Mouse (Mus musculus): ENCODE data around the gene Nktr. TPM values are rescaled to one million over a fixed set of nuclear protein-coding genes. Genes with fewer than 3 reads are reported as not detected.
A peak's percentile ranks its signal among the peaks of the same experiment; 100 is the strongest.

The Nktr gene
- 20.7 and 21.6 TPM in 2 replicates for polyA plus RNA-seq (2012; ENCODE audit: insufficient read depth, insufficient read length, missing spikeins)

DNA sequence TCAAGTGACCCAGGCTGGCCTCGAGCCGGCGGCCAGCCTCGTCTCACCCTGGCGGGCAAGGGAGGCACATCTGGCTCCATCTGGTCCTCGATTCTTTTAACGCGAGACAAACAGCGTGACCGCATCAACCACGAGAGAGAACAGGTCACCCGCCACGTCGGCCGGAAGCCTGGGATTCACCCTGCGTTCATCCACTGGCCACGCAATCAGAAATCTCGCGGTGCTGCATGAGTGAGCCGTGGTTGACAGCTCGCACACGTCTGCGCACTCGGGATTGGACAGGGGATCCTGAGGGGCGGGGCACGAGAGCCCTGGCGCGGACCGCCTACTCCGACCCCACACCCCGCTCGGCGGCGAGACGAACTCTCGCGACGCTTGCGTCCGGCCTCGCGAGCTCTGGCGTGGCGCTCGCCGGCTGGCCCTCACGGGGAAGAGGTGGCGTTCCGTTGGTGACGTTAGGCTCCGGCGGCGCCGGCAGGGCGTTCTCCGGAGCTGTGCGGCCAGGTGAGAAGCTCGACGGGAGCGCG lies at the start of gene Nktr:
Nktr (plus strand) TSS at position 378 of the 527 bp plus-strand sequence.
- Histone ChIP-seq H3K4me3 (ENCODE audit: insufficient read depth, low read depth, low read length) (peak within 1 kb of the TSS; percentile 71), H3K27ac (replicated peaks; ENCODE audit: low read depth, low read length) (peak within 1 kb of the TSS; percentile 88), H3K4me1 (ENCODE audit: control insufficient read depth, insufficient read depth, insufficient read length, low read length) (0 out of 2 replicates have a peak, but pooled peaks cover 4% of the 10 kb centered on the region)

- H3K4me1 ChIP-seq (ENCODE audit: control insufficient read depth, insufficient read depth, insufficient read length, low read length) = no peaks in the 10 kb centered on the region
- no peak overlapping the region for H3K4me3 ChIP-seq (ENCODE audit: insufficient read depth, low read depth, low read length)
- H3K27ac ChIP-seq (replicated peaks; ENCODE audit: low read depth, low read length) = no peak overlapping the region
Observed at GRCm38 (mm10) chr9:121669348-121669791, 49.6 kb upstream of the Nktr start.

DNA sequence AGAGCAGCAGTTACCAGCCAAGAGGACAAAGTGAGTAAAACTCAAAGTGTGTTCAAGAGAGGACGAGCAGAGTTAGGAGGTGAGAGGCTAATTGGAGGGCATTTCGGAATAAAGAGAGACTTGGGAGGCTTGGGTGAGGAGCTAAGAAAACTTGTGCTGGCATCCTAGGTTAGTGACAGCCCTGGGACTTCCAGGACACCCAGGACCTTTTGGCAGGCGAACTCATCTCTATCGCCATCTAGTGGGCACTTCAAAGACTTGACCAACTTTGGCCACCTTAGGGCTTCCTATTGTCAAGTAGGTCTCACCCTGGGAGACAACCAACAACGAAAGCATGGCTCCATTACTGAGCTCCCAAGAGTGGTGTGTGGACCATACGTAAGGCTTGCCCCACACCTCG lies 47.7 kb upstream of the Nktr start:
- no peak overlapping the region for H3K27ac ChIP-seq (replicated peaks; ENCODE audit: low read depth, low read length)
- no peak overlapping the region for H3K4me3 ChIP-seq (ENCODE audit: insufficient read depth, low read depth, low read length)
- no peaks in the 10 kb centered on the region for H3K4me1 ChIP-seq (ENCODE audit: control insufficient read depth, insufficient read depth, insufficient read length, low read length)

DNA sequence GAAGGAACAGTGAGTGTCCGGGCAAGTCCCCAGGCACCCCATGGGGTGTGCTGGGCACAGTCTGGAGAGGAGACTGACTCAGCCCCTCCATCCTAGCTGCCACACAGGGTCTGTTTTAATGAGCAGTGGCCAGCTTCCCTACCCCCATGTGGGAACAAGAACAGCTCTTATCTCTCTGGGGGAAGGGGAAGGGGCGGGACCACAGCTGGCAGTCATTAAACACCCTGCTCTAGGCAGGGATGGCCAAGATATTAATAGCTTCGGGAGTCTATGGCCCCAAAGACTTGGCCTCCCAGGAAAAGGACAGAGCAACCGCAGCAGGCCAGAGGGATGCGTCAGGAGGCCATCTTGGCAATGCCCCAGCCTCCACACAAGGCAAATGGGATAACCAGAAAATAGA lies 46.7 kb upstream of the Nktr start:
- H3K27ac ChIP-seq (replicated peaks; ENCODE audit: low read depth, low read length) = no peak overlapping the region
- no peak overlapping the region for H3K4me3 ChIP-seq (ENCODE audit: insufficient read depth, low read depth, low read length)
- no peaks in the 10 kb centered on the region for H3K4me1 ChIP-seq (ENCODE audit: control insufficient read depth, insufficient read depth, insufficient read length, low read length)

- Histone ChIP-seq H3K27ac (replicated peaks; ENCODE audit: low read depth, low read length) (no peak overlapping the region), H3K4me1 (ENCODE audit: control insufficient read depth, insufficient read depth, insufficient read length, low read length) (no peaks in the 10 kb centered on the region), H3K4me3 (ENCODE audit: insufficient read depth, low read depth, low read length) (no peak overlapping the region)
Observed at GRCm38 (mm10) chr9:121673716-121674115, 45.3 kb upstream of the Nktr start.

DNA sequence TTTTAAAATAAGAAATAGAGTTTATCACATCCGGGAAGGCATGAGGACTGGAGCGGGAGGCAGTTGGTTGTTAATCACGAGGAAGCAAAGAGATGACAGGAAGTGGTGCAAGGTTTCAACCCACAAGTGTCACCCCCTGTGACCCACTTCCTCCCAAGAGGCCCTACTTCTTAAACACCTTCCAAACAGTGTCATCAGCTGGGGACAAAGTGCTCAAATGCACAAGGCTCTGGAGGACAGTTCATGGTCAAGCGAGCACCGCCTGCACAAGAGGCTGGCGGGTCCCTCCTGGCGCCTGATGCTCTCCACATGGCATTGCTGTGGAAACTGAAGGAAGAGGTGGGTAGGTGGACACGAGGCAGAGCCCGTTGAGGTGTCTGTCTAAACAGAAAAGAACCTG lies 44.0 kb upstream of the Nktr start:
- Histone ChIP-seq H3K4me3 (ENCODE audit: insufficient read depth, low read depth, low read length) (no peak overlapping the region), H3K27ac (replicated peaks; ENCODE audit: low read depth, low read length) (no peak overlapping the region), H3K4me1 (ENCODE audit: control insufficient read depth, insufficient read depth, insufficient read length, low read length) (no peaks in the 10 kb centered on the region)

DNA sequence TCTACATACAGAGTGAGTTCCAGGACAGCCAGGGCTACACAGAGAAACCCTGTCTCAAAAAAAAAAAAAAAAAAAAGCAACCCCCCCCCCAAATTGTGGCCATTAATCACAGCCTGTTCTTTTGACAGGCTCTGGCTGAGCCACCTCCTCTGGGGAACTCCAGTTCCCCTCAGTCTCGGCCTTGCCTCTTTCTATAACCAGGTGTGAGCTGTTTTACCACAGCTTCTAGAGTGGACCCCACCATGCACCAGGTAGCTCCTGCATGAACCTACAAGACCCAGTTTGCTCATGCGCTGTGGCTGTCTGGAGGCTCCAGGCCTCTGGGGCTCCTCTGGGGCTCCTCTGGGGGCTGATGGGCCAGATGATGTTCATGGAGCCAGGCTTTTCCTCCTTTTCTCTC lies 43.4 kb upstream of the Nktr start:
- Histone ChIP-seq H3K27ac (replicated peaks; ENCODE audit: low read depth, low read length) (no peak overlapping the region), H3K4me1 (ENCODE audit: control insufficient read depth, insufficient read depth, insufficient read length, low read length) (no peaks in the 10 kb centered on the region), H3K4me3 (ENCODE audit: insufficient read depth, low read depth, low read length) (no peak overlapping the region)

GRCm38 (mm10) chr9:121677069-121677468 lies 41.9 kb upstream of the Nktr start:
- Histone ChIP-seq H3K4me3 (ENCODE audit: insufficient read depth, low read depth, low read length) (no peak overlapping the region), H3K4me1 (ENCODE audit: control insufficient read depth, insufficient read depth, insufficient read length, low read length) (no peaks in the 10 kb centered on the region), H3K27ac (replicated peaks; ENCODE audit: low read depth, low read length) (no peak overlapping the region)

DNA sequence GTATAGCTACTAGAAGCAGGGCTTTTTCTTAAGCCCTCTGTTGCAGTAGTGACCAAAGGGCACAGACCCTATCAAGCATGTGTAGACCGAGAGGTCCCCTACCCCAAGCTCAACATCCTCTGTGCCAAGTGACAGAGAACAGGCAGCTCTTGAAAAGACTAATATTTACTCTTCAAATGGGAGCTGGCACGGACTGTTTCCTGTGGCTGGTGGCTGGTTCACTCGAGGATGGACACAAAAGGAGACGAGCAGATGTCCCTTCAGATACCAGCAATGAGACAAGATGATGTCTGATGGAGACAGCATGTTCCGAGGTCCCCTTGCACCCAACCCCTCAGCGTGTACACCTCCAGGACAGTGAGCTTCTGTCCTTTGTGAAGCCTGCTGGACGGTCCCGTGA lies 41.5 kb upstream of the Nktr start:
- no peak overlapping the region for H3K27ac ChIP-seq (replicated peaks; ENCODE audit: low read depth, low read length)
- no peaks in the 10 kb centered on the region for H3K4me1 ChIP-seq (ENCODE audit: control insufficient read depth, insufficient read depth, insufficient read length, low read length)
- no peak overlapping the region for H3K4me3 ChIP-seq (ENCODE audit: insufficient read depth, low read depth, low read length)

DNA sequence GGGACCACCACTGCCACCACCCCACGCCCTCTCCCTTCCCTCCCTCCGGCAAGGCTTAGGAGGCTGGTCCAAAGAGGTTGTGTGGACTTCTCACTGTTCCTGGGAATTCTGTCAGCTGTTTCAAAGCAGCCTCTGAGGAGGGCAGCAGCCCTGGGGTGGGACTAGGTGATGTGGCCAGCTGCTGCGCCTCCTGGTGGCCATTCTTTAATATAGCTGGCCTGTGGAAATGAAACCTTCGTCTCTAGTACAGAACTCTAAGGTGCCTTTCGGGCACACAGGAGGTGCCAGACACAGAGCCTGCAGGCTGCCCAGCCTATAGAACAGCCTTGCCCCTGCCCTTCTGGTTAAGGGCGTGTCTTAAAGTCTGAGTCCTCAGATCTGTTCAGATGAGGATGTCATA lies 39.4 kb upstream of the Nktr start:
- Histone ChIP-seq H3K4me3 (ENCODE audit: insufficient read depth, low read depth, low read length) (no peak overlapping the region), H3K27ac (replicated peaks; ENCODE audit: low read depth, low read length) (no peak overlapping the region), H3K4me1 (ENCODE audit: control insufficient read depth, insufficient read depth, insufficient read length, low read length) (no peaks in the 10 kb centered on the region)

DNA sequence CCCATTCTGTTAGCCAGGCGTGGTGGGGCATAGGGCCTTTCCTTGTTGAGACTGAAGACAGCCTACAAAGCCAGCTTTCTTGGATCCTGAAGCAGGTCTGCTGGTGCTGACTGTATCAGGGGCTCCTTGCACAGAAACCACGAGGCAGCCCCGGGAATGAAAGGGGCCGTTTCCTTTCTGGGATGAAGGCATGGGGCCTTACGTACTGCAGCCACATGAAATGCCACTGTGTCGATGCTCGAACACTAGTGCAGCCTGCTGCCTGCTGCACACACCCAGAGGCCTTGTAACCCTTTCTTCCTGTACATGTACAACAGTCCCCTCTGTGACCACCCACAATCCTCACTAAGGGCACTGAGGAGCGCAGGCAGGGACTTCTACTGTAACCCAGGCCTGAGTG lies 37.8 kb upstream of the Nktr start:
- Histone ChIP-seq H3K27ac (replicated peaks; ENCODE audit: low read depth, low read length) (no peak overlapping the region), H3K4me3 (ENCODE audit: insufficient read depth, low read depth, low read length) (no peak overlapping the region), H3K4me1 (ENCODE audit: control insufficient read depth, insufficient read depth, insufficient read length, low read length) (no peaks in the 10 kb centered on the region)

DNA sequence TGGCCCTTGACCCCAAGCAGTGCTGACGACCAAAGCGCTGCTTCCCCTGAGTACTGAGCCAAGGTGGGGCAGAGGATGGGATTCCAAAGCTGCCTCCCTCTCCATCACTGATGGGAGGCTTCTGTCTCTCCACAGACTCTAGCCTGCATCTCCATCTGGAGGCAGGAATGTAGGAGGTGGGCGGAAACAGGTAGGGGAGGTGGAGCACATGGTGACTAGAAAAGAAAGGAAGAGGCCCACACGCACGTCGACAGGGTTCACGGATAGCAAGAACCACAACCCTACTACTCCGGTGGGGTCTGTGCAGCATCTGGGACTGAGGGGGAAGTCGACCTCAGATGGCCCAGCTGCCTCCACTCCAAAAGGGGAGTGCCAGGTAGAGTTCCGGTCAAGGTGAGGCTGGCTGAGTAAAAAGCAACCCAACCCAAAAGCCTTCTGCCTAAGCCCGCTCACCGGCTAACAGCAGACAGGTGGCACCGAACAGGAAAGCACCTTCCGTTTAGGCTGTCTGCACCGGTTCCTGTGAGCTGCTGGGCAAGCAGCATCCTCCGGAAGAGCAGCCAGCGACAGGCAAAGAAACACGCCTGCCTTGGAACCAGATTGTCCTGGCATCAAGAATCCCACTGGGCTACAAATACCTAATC lies 36.8 kb upstream of the Nktr start:
- no peak overlapping the region for H3K4me3 ChIP-seq (ENCODE audit: insufficient read depth, low read depth, low read length)
- H3K4me1 ChIP-seq (ENCODE audit: control insufficient read depth, insufficient read depth, insufficient read length, low read length) = no peaks in the 10 kb centered on the region
- H3K27ac ChIP-seq (replicated peaks; ENCODE audit: low read depth, low read length) = no peak overlapping the region

DNA sequence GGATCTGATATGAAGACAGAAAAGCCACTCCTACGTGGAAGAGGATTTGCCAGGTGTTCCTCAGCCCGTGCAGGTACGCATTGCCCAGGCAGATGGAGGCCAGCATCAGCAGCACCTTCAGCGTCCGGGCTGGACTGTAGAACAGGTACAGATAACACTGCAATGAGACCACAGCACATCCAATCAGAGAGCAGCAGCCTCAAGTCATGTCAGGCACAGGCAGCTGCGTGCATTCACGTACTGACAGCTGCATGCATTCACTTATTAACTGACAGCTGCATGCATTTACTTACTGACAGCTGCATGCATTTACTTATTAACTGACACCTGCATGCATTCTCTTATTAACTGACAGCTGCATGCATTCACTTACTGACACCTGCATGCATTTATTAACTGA lies 34.3 kb upstream of the Nktr start:
- H3K4me3 ChIP-seq (ENCODE audit: insufficient read depth, low read depth, low read length) = no peak overlapping the region
- no peak overlapping the region for H3K27ac ChIP-seq (replicated peaks; ENCODE audit: low read depth, low read length)
- no peaks in the 10 kb centered on the region for H3K4me1 ChIP-seq (ENCODE audit: control insufficient read depth, insufficient read depth, insufficient read length, low read length)

DNA sequence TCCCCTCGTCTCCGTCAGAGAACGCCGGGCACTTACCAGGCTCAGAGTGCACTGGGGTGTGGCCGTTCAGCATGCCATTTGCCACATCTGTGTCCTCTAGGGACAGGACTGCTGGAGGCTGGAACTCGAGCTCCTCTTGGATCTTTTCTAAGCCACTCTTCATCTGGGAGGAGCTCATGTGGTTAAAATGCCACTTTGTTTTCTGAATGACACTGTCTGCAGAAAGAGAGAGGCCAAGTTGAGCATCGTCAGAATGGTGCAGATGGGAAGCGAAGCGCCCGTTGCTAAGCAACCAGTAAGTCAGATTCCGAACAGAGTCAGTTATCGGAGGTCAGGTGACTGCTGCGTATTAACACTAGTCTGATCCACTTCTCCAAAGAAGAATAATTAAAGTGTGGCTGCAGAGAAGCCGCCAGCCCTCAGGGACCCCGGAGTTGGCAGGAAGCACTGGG lies 28.7 kb upstream of the Nktr start:
- H3K27ac ChIP-seq (replicated peaks; ENCODE audit: low read depth, low read length) = no peak overlapping the region
- H3K4me3 ChIP-seq (ENCODE audit: insufficient read depth, low read depth, low read length) = no peak overlapping the region
- no peaks in the 10 kb centered on the region for H3K4me1 ChIP-seq (ENCODE audit: control insufficient read depth, insufficient read depth, insufficient read length, low read length)

GRCm38 (mm10) chr9:121690734-121691133 lies 28.2 kb upstream of the Nktr start:
- Histone ChIP-seq H3K27ac (replicated peaks; ENCODE audit: low read depth, low read length) (no peak overlapping the region), H3K4me3 (ENCODE audit: insufficient read depth, low read depth, low read length) (no peak overlapping the region)

DNA sequence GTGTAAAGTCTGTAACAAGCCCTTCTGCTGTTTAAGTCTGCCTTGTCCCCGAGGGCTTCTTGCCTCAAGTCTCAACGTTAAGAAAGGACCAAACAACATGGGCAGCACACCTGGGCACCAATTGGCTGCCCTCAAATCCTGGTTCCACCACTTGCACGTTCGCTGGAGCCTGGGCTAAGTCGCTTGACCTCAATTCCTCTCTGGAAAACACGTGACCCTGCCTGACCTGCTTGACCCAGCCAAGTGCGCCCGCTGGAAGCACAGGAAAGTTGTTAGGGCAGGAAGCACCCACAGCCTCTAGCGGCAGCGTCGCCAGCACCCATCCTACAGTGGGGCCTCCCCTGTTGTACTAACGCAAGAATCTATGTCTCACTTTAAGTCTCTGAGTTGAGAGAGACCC lies 24.2 kb upstream of the Nktr start:
- H3K27ac ChIP-seq (replicated peaks; ENCODE audit: low read depth, low read length) = no peak overlapping the region
- H3K4me3 ChIP-seq (ENCODE audit: insufficient read depth, low read depth, low read length) = no peak overlapping the region
- no peaks in the 10 kb centered on the region for H3K4me1 ChIP-seq (ENCODE audit: control insufficient read depth, insufficient read depth, insufficient read length, low read length)

More at GRCm38 (mm10) chr9:121690734-121691133, 28.2 kb upstream of the Nktr start:
- H3K4me1 ChIP-seq (ENCODE audit: control insufficient read depth, insufficient read depth, insufficient read length, low read length) = no peaks in the 10 kb centered on the region
